Mouse (Mus musculus) stomach, embryonic 14.5 days (tissue): ENCODE results near the gene Mapkapk2. TPM values are rescaled to one million over a fixed set of nuclear protein-coding genes. Genes with fewer than 3 reads are reported as not detected.

Source experiments
- ATAC-seq: fragments of 200-750 bp; cut with Nextera tagmentation; 2 replicates; pipeline ENCODE4 v1.8.0; 2017; ENCODE audit warnings: low read depth, moderate TSS enrichment; ENCODE audit not compliant: insufficient number of reproducible peaks, insufficient read depth, low FRiP score
- H3K27ac ChIP-seq: fragments of 300-500 bp; sonication (generic); 2 replicates; pipeline ENCODE4 v1.5.1; 2014; ENCODE audit warnings: mild to moderate bottlenecking, low read length, moderate library complexity, mixed read lengths
- H3K27me3 ChIP-seq: fragments of 300-500 bp; sonication (generic); 2 replicates; pipeline ENCODE4 v1.6.1; 2014; ENCODE audit warnings: low read length, control low read depth, mixed read lengths; ENCODE audit not compliant: control insufficient read depth, insufficient read depth
- H3K36me3 ChIP-seq: fragments of 300-500 bp; sonication (generic); 2 replicates; pipeline ENCODE4 v1.6.1; 2014; ENCODE audit warnings: mild to moderate bottlenecking, control low read depth, low read length, moderate library complexity, mixed read lengths; ENCODE audit not compliant: control insufficient read depth, insufficient read depth
- H3K4me1 ChIP-seq: fragments of 300-500 bp; sonication (generic); 2 replicates; pipeline ENCODE4 v1.6.1; 2014; ENCODE audit warnings: low read length, control low read depth, mixed read lengths; ENCODE audit not compliant: control insufficient read depth, insufficient read depth
- H3K4me2 ChIP-seq: fragments of 300-500 bp; sonication (generic); replicated peaks from 2 replicates; pipeline ENCODE4 v1.6.1; 2014; ENCODE audit warnings: low read depth, low read length, control low read depth
- H3K4me3 ChIP-seq: fragments of 300-500 bp; sonication (generic); 2 replicates; pipeline ENCODE4 v1.5.1; 2014; ENCODE audit warnings: low read depth, low read length, control low read depth
- H3K9ac ChIP-seq: fragments of 300-500 bp; sonication (generic); replicated peaks from 2 replicates; pipeline ENCODE4 v1.6.1; 2014; ENCODE audit warnings: low read depth, mild to moderate bottlenecking, control low read depth, low read length, moderate library complexity, mixed read lengths
- H3K9me3 ChIP-seq: fragments of 300-500 bp; sonication (generic); 2 replicates; pipeline ENCODE4 v1.6.1; 2016; ENCODE audit warnings: low read depth, low read length, control low read depth; ENCODE audit not compliant: control insufficient read depth
- WGBS: fragments of 180-500 bp; shearing (Covaris S2); extraction: QIAGEN DNeasy Blood & Tissue Kit; methylation state at CpG from one replicate; pipeline ENCODE4 v1.1.7; 2014; 5-methylcytosine and 5-hydroxymethylcytosine counted together
- polyA plus RNA-seq: library from polyadenylated mRNA; unstranded; fragments of >200 nt; fragmentation: Nextera tagmentation; extraction: Ambion mirVana; gene quantifications from 2 replicates; pipeline ENCODE4 v1.2.1, GENCODE M21; 2014

Mapkapk2 gene
- polyA plus RNA-seq, 1 experiment from 2014 or later, result 56.5 TPM

DNA sequence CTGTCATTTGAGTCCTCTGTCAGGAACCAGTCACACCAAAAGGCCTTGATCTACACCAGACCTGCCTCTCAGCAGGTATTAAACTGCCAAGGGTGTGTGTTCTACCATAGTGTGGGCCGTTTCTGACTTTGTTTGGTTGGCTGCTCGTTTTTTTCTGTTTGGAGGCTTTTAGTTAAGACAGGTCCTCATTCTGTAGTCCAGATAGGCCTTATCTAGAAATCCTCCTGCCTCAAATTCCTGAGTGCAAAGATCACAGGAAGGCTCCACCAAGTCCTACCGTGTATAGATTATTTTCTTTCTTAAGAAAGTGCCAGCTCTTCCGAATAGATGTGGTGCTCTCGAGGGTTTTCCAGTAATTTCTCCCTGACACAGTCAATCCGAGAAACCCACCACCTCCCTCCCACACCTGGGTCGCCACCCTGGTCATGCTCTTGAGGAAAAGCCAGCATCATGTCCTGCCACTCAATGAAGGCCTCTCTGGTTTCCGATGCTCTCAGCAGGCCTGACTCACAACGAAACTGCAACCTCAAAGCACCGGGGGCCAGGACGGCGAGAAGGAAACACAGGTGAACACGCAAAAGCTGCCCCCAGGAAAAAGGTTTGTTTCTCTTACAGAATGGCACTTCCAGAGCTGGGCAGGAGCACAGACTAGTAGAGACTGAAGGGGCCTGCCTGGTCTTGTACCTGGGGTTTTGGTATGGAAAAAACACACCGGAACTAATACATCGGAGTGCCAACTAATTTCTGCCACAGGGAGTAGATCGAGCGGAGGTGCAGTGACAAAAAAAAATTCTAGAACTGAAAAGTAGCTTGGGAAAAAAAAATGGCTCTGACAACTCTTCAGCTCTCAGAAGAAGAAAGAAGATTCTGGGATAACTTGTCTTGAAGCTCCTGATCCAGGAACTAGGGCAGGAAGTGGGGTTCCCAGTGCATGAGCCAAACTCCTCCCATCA is 87.1 kb downstream of the Mapkapk2 start:
- WGBS, result 72% methylated on average over 17 of the region's 17 CpGs
- no peaks in the 10 kb centered on the region for H3K9me3 ChIP-seq
- no peak for ATAC-seq
- no peaks in the 10 kb centered on the region for H3K27me3 ChIP-seq
- H3K4me3 ChIP-seq, result no peak overlapping the region
- no peak overlapping the region for H3K4me2 ChIP-seq
- H3K36me3 ChIP-seq, result no peaks in the 10 kb centered on the region
- H3K4me1 ChIP-seq, result no peaks in the 10 kb centered on the region
- H3K9ac ChIP-seq, result no peak overlapping the region
- no peak overlapping the region for H3K27ac ChIP-seq

DNA sequence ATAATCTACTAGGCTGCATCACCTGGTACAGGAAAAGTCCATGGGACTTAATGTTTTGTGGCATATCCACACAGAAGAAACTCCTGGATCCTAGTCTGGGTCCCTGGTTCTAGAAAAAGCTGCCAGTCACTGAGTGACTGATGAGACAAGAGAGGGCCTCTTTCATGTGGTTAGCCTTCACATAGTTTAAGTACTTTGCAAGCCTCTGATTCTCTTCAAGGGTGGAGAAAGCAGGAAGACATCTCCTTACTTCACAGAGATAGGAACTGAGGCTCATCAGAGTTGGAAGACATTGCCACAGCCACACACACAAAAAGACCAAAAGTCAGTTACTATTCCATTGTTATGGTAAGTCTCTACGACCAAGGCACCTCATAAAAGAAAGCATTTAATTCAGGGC is 91.6 kb downstream of the Mapkapk2 start:
- WGBS, result 83% methylated on average over 1 of the region's 1 CpGs
- Histone ChIP-seq H3K9ac (no peak overlapping the region), H3K9me3 (no peaks in the 10 kb centered on the region), H3K4me1 (no peaks in the 10 kb centered on the region), H3K27ac (no peak overlapping the region), H3K4me2 (no peak overlapping the region), H3K36me3 (no peaks in the 10 kb centered on the region), H3K27me3 (no peaks in the 10 kb centered on the region), H3K4me3 (no peak overlapping the region)
- ATAC-seq, result no peak

Other genes with a start within 250 kb of the Mapkapk2 start
- not detected in 2 replicates for gene Fcmr, start 232.2 kb downstream of the Mapkapk2 start, polyA plus RNA-seq
- not detected in 2 replicates for gene Il24, start 210.4 kb downstream of the Mapkapk2 start, polyA plus RNA-seq
- not detected in 2 replicates for gene Il20, start 186.4 kb downstream of the Mapkapk2 start, polyA plus RNA-seq
- gene Il19, start 157.7 kb downstream of the Mapkapk2 start, polyA plus RNA-seq, result not detected in 2 replicates
- 0.20 and 0.38 TPM in 2 replicates for gene Il10, start 78.0 kb downstream of the Mapkapk2 start, polyA plus RNA-seq
- 3.5 and 4.6 TPM in 2 replicates for gene Dyrk3, start 40.5 kb upstream of the Mapkapk2 start, polyA plus RNA-seq
- 67.5 and 71.9 TPM in 2 replicates for gene Eif2d, start 55.4 kb upstream of the Mapkapk2 start, polyA plus RNA-seq
- 3.6 and 3.8 TPM in 2 replicates for gene Rassf5, start 147.4 kb upstream of the Mapkapk2 start, polyA plus RNA-seq
- 4.5 and 6.1 TPM in 2 replicates for gene Ikbke, start 181.8 kb upstream of the Mapkapk2 start, polyA plus RNA-seq